Mouse (Mus musculus): Measurements from ENCODE around the gene Foxp2. TPM values are rescaled to one million over a fixed set of nuclear protein-coding genes. Genes with fewer than 3 reads are reported as not detected.

Gene Foxp2
- polyA plus RNA-seq, 1 experiment from 2014 or later: 14.8 TPM

DNA sequence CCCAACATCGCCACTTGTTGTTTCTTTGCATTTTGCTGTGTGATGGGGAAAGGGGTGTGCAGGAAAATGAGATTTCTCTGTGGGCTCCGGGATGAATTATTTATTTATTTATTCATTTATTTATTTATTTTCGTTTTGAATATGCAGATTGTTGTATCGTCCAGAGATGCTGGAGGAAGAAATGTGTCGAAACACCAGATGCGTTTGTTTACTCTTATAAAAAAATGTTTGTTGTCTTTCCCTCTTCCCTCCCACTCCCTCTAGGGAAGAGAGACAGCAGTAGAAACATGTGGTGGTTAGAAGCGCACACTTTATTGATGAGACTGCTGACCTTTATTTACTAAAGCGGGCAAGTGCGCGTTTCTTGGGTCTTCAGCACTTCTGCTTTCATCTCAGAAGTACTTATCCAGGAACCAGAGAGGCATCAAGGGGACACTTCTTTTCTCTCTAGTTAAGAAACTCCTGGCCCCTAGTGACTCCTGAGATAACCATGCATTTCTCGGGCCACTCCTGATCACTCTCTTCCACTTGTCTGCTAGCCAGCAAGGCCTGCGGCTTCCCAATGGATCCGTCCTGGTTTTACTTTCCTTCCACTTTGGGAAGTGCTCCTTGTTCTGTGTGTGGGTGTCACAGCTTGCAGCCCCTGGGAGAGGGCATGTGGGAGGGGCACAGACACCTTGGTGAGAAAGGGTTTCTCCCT, 972 bp downstream of the Foxp2 start:
- Histone ChIP-seq H3K27me3 (ENCODE audit: control insufficient read depth, insufficient read depth, low read length) (no peaks in the 10 kb centered on the region), H3K36me3 (ENCODE audit: control insufficient read depth, insufficient read depth, low read length) (no peaks in the 10 kb centered on the region), H3K4me2 (peak overlapping the region; percentile 85), H3K27ac (ENCODE audit: low read depth, low read length) (no peak overlapping the region), H3K4me3 (ENCODE audit: low read depth, low read length) (peak overlapping the region; percentile 75), H3K9me3 (replicated peaks; ENCODE audit: control insufficient read depth, low read length) (no peaks in the 10 kb centered on the region), H3K9ac (ENCODE audit: low read depth, low read length) (peak overlapping the region; percentile 83), H3K4me1 (ENCODE audit: control insufficient read depth, insufficient read depth, low read length) (0 out of 2 replicates have a peak, but pooled peaks cover 4% of the 10 kb centered on the region)
- no peak for ATAC-seq (replicated peaks; ENCODE audit: insufficient number of reproducible peaks, low FRiP score, low TSS enrichment)
- 3% methylated on average over 13 of the region's 13 CpGs for WGBS (ENCODE audit: insufficient replicate concordance)

DNA sequence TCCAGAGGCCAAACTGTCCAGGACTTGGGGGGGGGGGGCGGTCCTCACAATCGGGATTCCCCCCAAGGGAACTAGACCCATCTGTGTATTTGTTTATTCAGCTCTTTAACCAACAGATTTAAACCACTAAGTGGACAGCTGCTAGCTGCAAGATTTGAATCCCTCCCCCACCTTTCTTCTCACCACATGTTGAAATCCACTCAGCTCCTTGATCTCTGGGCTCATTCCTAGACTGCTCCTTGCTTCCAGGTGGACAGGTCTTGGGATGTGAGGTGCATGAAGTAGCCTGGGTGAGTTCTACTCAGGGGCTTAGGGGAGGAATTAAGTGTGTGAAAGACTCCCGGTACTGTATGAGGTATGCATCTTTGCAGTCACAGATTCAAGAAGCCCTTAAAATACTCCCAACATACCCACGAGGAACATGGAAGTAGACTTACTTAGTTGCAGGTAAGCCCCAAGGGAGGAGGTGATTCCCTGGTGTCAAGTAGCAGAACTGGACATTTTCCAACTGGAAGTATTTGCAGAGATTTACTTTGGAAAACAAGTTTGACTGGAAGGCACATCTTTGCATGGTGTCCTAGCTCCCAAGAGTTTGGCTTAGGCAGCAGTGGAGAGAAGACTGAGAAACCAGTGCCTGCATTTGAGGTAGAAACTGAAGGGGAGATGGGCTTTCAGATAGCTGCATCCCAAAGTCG, 2.3 kb downstream of the Foxp2 start:
- WGBS (ENCODE audit: insufficient replicate concordance): 34% methylated on average over 5 of the region's 5 CpGs
- H3K4me3 ChIP-seq (ENCODE audit: low read depth, low read length): no peak overlapping the region

DNA sequence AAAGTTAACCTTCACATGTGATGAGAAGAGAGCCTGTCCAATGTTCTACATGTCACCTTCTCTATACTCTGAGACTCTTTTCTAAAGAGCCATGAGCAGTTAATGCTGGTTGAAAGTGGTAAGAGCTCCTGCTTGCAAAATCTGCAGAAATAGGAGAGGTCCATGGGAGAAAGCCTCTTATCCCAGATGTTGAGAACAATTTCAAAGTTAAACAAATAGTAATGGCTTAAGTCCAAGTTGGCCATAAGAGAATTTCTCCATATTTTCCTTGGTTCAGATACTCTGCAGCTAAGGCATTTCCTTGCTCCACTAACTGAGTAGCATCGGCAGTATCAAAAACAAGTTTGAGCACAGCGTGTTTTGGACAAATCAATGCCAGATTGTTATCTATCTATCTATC, 13.9 kb downstream of the Foxp2 start:
- 86% methylated on average over 2 of the region's 2 CpGs for WGBS (ENCODE audit: insufficient replicate concordance)
- H3K4me1 ChIP-seq (ENCODE audit: control insufficient read depth, insufficient read depth, low read length): no peaks in the 10 kb centered on the region
- H3K9me3 ChIP-seq (replicated peaks; ENCODE audit: control insufficient read depth, low read length): no peaks in the 10 kb centered on the region
- no peaks in the 10 kb centered on the region for H3K27me3 ChIP-seq (ENCODE audit: control insufficient read depth, insufficient read depth, low read length)
- H3K4me2 ChIP-seq: no peak overlapping the region
- no peak overlapping the region for H3K27ac ChIP-seq (ENCODE audit: low read depth, low read length)
- no peaks in the 10 kb centered on the region for H3K36me3 ChIP-seq (ENCODE audit: control insufficient read depth, insufficient read depth, low read length)
- no peak overlapping the region for H3K4me3 ChIP-seq (ENCODE audit: low read depth, low read length)
- ATAC-seq (replicated peaks; ENCODE audit: insufficient number of reproducible peaks, low FRiP score, low TSS enrichment): no peak
- no peak overlapping the region for H3K9ac ChIP-seq (ENCODE audit: low read depth, low read length)

More for the DNA sequence above, 2.3 kb downstream of the Foxp2 start:
- Histone ChIP-seq H3K4me1 (ENCODE audit: control insufficient read depth, insufficient read depth, low read length) (0 out of 2 replicates have a peak, but pooled peaks cover 4% of the 10 kb centered on the region), H3K36me3 (ENCODE audit: control insufficient read depth, insufficient read depth, low read length) (no peaks in the 10 kb centered on the region), H3K27ac (ENCODE audit: low read depth, low read length) (no peak overlapping the region), H3K4me2 (peak overlapping the region; percentile 15), H3K9me3 (replicated peaks; ENCODE audit: control insufficient read depth, low read length) (no peaks in the 10 kb centered on the region), H3K27me3 (ENCODE audit: control insufficient read depth, insufficient read depth, low read length) (no peaks in the 10 kb centered on the region), H3K9ac (ENCODE audit: low read depth, low read length) (no peak overlapping the region)
- no peak for ATAC-seq (replicated peaks; ENCODE audit: insufficient number of reproducible peaks, low FRiP score, low TSS enrichment)

DNA sequence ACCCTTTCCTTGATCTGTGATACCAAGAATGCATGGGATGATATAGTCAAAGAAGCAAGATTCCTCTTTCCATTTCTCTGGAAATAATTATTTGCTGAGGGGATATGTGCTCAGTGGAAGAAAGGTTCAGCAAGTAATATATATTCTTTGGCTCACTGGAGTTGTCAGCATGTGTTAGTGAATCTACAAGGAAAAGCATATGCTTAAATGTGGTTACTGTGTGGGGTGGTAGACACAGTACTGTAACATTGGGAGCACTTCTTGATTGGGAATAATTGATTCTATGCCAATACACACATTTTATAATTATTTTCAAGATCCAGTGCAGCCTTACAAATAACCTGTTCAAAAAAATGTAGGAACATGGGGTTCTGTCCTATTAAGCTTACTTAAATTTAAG, 21.6 kb downstream of the Foxp2 start:
- H3K9ac ChIP-seq (ENCODE audit: low read depth, low read length): no peak overlapping the region
- H3K27ac ChIP-seq (ENCODE audit: low read depth, low read length): no peak overlapping the region
- H3K36me3 ChIP-seq (ENCODE audit: control insufficient read depth, insufficient read depth, low read length): no peaks in the 10 kb centered on the region
- H3K27me3 ChIP-seq (ENCODE audit: control insufficient read depth, insufficient read depth, low read length): no peaks in the 10 kb centered on the region
- H3K4me1 ChIP-seq (ENCODE audit: control insufficient read depth, insufficient read depth, low read length): no peaks in the 10 kb centered on the region
- no peak overlapping the region for H3K4me3 ChIP-seq (ENCODE audit: low read depth, low read length)
- H3K9me3 ChIP-seq (replicated peaks; ENCODE audit: control insufficient read depth, low read length): no peaks in the 10 kb centered on the region
- no peak overlapping the region for H3K4me2 ChIP-seq
- ATAC-seq (replicated peaks; ENCODE audit: insufficient number of reproducible peaks, low FRiP score, low TSS enrichment): no peak

DNA sequence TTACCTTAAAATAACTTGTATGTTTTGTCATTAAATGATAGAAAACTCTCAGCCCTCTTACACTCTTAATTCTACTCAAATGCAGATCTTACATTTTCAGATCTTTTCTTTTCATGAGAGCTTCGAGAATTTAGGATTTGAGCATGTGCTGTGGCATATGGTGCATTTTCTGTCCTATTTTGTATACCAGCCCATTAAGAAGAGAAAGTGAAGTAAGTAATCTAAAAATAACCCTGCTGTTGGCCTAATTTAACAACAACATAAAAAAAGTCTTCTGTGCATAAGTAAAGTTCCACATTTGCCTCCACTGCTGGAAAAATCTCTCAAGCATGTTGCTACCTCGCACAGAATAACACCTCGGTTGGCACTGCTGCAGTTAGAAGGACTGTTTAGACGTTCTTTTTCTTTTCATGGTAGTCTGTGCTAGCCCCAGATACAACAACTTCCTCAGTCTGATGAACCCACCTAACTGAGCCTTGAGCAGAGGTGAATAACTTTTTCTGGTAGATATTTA, 23.9 kb downstream of the Foxp2 start:
- Histone ChIP-seq H3K36me3 (ENCODE audit: control insufficient read depth, insufficient read depth, low read length) (no peaks in the 10 kb centered on the region), H3K4me3 (ENCODE audit: low read depth, low read length) (no peak overlapping the region), H3K4me1 (ENCODE audit: control insufficient read depth, insufficient read depth, low read length) (no peaks in the 10 kb centered on the region), H3K27ac (ENCODE audit: low read depth, low read length) (no peak overlapping the region), H3K9ac (ENCODE audit: low read depth, low read length) (no peak overlapping the region), H3K4me2 (no peak overlapping the region), H3K27me3 (ENCODE audit: control insufficient read depth, insufficient read depth, low read length) (no peaks in the 10 kb centered on the region), H3K9me3 (replicated peaks; ENCODE audit: control insufficient read depth, low read length) (no peaks in the 10 kb centered on the region)
- WGBS (ENCODE audit: insufficient replicate concordance): 70% methylated on average over 4 of the region's 4 CpGs
- no peak for ATAC-seq (replicated peaks; ENCODE audit: insufficient number of reproducible peaks, low FRiP score, low TSS enrichment)

DNA sequence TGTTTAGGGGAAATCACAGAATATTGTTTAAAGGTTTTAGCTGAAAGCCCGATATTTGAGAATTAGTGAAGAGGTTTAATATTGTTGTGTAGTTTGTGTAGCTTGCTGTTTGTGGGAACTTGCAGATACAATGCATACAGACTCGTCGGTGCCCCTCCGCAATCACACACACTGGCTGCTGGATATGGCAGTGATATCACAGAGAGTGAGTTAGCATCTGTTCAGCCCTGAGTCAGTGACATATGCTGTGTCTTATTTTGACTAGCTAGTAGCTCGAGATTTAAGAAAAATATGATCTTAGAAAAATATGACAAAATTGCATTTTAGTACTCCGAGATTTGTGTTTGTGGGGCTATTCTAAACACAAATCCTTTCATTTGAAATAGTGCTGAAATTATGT, 49.9 kb downstream of the Foxp2 start:
- no peak overlapping the region for H3K9ac ChIP-seq (ENCODE audit: low read depth, low read length)
- H3K9me3 ChIP-seq (replicated peaks; ENCODE audit: control insufficient read depth, low read length): no peaks in the 10 kb centered on the region
- H3K4me2 ChIP-seq: no peak overlapping the region
- H3K27ac ChIP-seq (ENCODE audit: low read depth, low read length): no peak overlapping the region
- no peaks in the 10 kb centered on the region for H3K36me3 ChIP-seq (ENCODE audit: control insufficient read depth, insufficient read depth, low read length)
- no peaks in the 10 kb centered on the region for H3K4me1 ChIP-seq (ENCODE audit: control insufficient read depth, insufficient read depth, low read length)
- 69% methylated on average over 6 of the region's 6 CpGs for WGBS (ENCODE audit: insufficient replicate concordance)
- no peaks in the 10 kb centered on the region for H3K27me3 ChIP-seq (ENCODE audit: control insufficient read depth, insufficient read depth, low read length)
- H3K4me3 ChIP-seq (ENCODE audit: low read depth, low read length): no peak overlapping the region
- ATAC-seq (replicated peaks; ENCODE audit: insufficient number of reproducible peaks, low FRiP score, low TSS enrichment): no peak

DNA sequence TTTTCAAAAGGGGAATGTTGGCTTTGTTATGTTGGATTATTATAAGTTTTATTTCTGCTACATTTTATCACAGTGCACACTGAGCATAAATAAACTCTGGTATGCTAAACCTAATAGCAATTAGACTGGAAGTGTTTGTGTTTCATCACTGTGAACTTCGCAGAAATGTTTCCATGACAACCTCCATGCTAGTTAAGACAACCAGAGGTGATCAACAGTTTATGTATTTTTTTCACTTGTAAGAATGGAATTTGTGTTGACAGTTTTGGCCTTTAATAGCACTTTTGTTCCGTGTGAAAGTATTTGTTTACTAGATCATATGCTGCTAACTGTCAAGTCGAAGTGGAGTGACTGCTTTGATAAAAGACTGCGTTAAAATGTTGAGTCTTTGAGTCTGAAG, 51.6 kb downstream of the Foxp2 start:
- no peak overlapping the region for H3K4me2 ChIP-seq
- no peaks in the 10 kb centered on the region for H3K27me3 ChIP-seq (ENCODE audit: control insufficient read depth, insufficient read depth, low read length)
- H3K9ac ChIP-seq (ENCODE audit: low read depth, low read length): no peak overlapping the region
- H3K4me1 ChIP-seq (ENCODE audit: control insufficient read depth, insufficient read depth, low read length): no peaks in the 10 kb centered on the region
- WGBS (ENCODE audit: insufficient replicate concordance): 57% methylated on average over 4 of the region's 4 CpGs
- no peaks in the 10 kb centered on the region for H3K9me3 ChIP-seq (replicated peaks; ENCODE audit: control insufficient read depth, low read length)
- ATAC-seq (replicated peaks; ENCODE audit: insufficient number of reproducible peaks, low FRiP score, low TSS enrichment): no peak
- H3K27ac ChIP-seq (ENCODE audit: low read depth, low read length): no peak overlapping the region
- H3K36me3 ChIP-seq (ENCODE audit: control insufficient read depth, insufficient read depth, low read length): no peaks in the 10 kb centered on the region
- H3K4me3 ChIP-seq (ENCODE audit: low read depth, low read length): no peak overlapping the region

DNA sequence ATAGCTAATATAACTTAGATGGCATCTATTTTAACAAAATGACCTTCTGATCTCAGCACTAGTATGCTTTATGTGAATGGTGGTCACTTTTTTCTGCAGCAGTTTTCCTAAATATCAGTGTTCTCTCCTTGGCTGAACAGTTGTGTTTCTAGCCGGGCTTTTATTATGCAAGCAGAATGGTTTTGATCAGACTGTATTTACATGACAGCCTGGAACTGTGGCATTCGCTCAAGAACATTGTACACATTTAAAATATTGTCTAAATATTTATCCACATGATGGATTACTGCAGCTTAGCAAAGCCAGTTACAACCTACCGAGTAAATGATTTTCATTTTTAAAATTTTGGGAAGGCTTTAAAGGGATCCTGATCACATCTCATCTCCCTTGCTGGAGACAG, 75.9 kb downstream of the Foxp2 start:
- no peak overlapping the region for H3K4me2 ChIP-seq
- ATAC-seq (replicated peaks; ENCODE audit: insufficient number of reproducible peaks, low FRiP score, low TSS enrichment): no peak
- H3K9me3 ChIP-seq (replicated peaks; ENCODE audit: control insufficient read depth, low read length): no peaks in the 10 kb centered on the region
- H3K36me3 ChIP-seq (ENCODE audit: control insufficient read depth, insufficient read depth, low read length): no peaks in the 10 kb centered on the region
- H3K4me3 ChIP-seq (ENCODE audit: low read depth, low read length): no peak overlapping the region
- no peaks in the 10 kb centered on the region for H3K27me3 ChIP-seq (ENCODE audit: control insufficient read depth, insufficient read depth, low read length)
- no peak overlapping the region for H3K27ac ChIP-seq (ENCODE audit: low read depth, low read length)
- WGBS (ENCODE audit: insufficient replicate concordance): 73% methylated on average over 3 of the region's 3 CpGs
- H3K4me1 ChIP-seq (ENCODE audit: control insufficient read depth, insufficient read depth, low read length): no peaks in the 10 kb centered on the region
- H3K9ac ChIP-seq (ENCODE audit: low read depth, low read length): no peak overlapping the region

DNA sequence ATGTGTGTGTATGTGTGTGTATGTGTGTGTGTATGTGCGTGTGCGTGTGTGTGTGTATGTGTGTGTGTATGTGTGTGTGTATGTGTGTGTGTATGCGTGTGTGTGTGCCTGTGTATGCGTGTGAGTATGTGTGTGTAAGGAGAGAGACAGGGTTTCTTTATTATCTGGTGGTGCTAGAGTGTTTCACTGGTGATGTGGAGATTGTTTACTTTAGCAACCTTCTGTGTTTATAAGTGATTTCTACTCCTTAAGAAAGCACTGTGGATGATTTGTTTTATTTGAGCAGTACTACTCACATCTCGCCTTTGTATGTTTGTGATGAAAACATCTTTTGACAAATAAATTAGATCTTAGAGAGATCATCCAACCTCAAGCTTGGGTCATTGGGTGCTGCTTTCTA, 77.1 kb downstream of the Foxp2 start:
- no peak overlapping the region for H3K9ac ChIP-seq (ENCODE audit: low read depth, low read length)
- no peak overlapping the region for H3K4me3 ChIP-seq (ENCODE audit: low read depth, low read length)
- H3K27me3 ChIP-seq (ENCODE audit: control insufficient read depth, insufficient read depth, low read length): no peaks in the 10 kb centered on the region
- H3K4me1 ChIP-seq (ENCODE audit: control insufficient read depth, insufficient read depth, low read length): no peaks in the 10 kb centered on the region
- ATAC-seq (replicated peaks; ENCODE audit: insufficient number of reproducible peaks, low FRiP score, low TSS enrichment): no peak
- 78% methylated on average over 5 of the region's 5 CpGs for WGBS (ENCODE audit: insufficient replicate concordance)
- no peaks in the 10 kb centered on the region for H3K9me3 ChIP-seq (replicated peaks; ENCODE audit: control insufficient read depth, low read length)
- no peaks in the 10 kb centered on the region for H3K36me3 ChIP-seq (ENCODE audit: control insufficient read depth, insufficient read depth, low read length)
- no peak overlapping the region for H3K27ac ChIP-seq (ENCODE audit: low read depth, low read length)
- no peak overlapping the region for H3K4me2 ChIP-seq

Measured in heart, embryonic 11.5 days (tissue).